Mouse (Mus musculus): ENCODE measurements around the gene Tbc1d22a.

Gene Tbc1d22a

GRCm38 (mm10) chr15:86238076-86238475, 23.8 kb downstream of the Tbc1d22a start:
- DNase-seq = no peak

- DNase-seq = no peak
These were observed 24.8 kb downstream of the Tbc1d22a start for GRCm38 (mm10) chr15:86239068-86239467.

- DNase-seq = peak; percentile 58 to 66
These were observed 25.5 kb downstream of the Tbc1d22a start for GRCm38 (mm10) chr15:86239801-86240200.

GRCm38 (mm10) chr15:86243708-86244107, 29.4 kb downstream of the Tbc1d22a start:
- DNase-seq = peak; percentile 61 to 66

GRCm38 (mm10) chr15:86244380-86244779, 30.1 kb downstream of the Tbc1d22a start:
- no peak for DNase-seq

- DNase-seq = peak; percentile 74 to 76
These were observed 36.0 kb downstream of the Tbc1d22a start for GRCm38 (mm10) chr15:86250269-86250668.

- DNase-seq = no peak
These were observed 37.9 kb downstream of the Tbc1d22a start for GRCm38 (mm10) chr15:86252130-86252529.

GRCm38 (mm10) chr15:86252684-86253083, 38.4 kb downstream of the Tbc1d22a start:
- DNase-seq = no peak

GRCm38 (mm10) chr15:86253411-86253810, 39.2 kb downstream of the Tbc1d22a start:
- no peak for DNase-seq

- DNase-seq = no peak
These were observed 41.9 kb downstream of the Tbc1d22a start for GRCm38 (mm10) chr15:86256201-86256600.

- no peak for DNase-seq
These were observed 42.5 kb downstream of the Tbc1d22a start for GRCm38 (mm10) chr15:86256728-86257179.

- no peak for DNase-seq
These were observed 43.8 kb downstream of the Tbc1d22a start for GRCm38 (mm10) chr15:86257916-86258685.

- no peak for DNase-seq
These were observed 45.0 kb downstream of the Tbc1d22a start for GRCm38 (mm10) chr15:86259233-86259632.

- no peak for DNase-seq
These were observed 45.9 kb downstream of the Tbc1d22a start for GRCm38 (mm10) chr15:86260111-86260510.

GRCm38 (mm10) chr15:86264389-86264788, 50.1 kb downstream of the Tbc1d22a start:
- DNase-seq = no peak

- no peak for DNase-seq
These were observed 50.5 kb downstream of the Tbc1d22a start for GRCm38 (mm10) chr15:86264803-86265202.

- DNase-seq = no peak
These were observed 52.7 kb downstream of the Tbc1d22a start for GRCm38 (mm10) chr15:86266975-86267374.

- DNase-seq = no peak
These were observed 54.3 kb downstream of the Tbc1d22a start for GRCm38 (mm10) chr15:86268526-86268925.

- no peak for DNase-seq
These were observed 61.5 kb downstream of the Tbc1d22a start for GRCm38 (mm10) chr15:86275754-86276153.

GRCm38 (mm10) chr15:86276538-86277264, 62.4 kb downstream of the Tbc1d22a start:
- no peak for DNase-seq

GRCm38 (mm10) chr15:86277428-86277827, 63.2 kb downstream of the Tbc1d22a start:
- DNase-seq = no peak

GRCm38 (mm10) chr15:86279059-86279974, 65.1 kb downstream of the Tbc1d22a start:
- no peak for DNase-seq

GRCm38 (mm10) chr15:86280137-86280536, 65.9 kb downstream of the Tbc1d22a start:
- DNase-seq = no peak

Measured in thymus, postnatal 36 days (tissue).